Comparison of ENCODE assay signal across 23 mouse cellular contexts in genomic region chr19:34206760-34207440, GRCm38 (mm10). TPM values are rescaled to one million over a fixed set of nuclear protein-coding genes. Genes with fewer than 3 reads are reported as not detected.
A peak's percentile ranks its signal among the peaks of the same experiment; 100 is the strongest.
DNase-seq lines count a peak whose midpoint lies in the region; ATAC-seq and TF ChIP-seq lines count a peak whose summit lies in the region.
"Had no signal": no experiment of that assay in that cellular context is flagged by ENCODE, and none has a peak within 500 bp of the region (broad histone marks: within the 10 kb centered on the region; RNA-seq: fewer than 3 reads in every experiment).

No protein-coding gene starts in this region.

- no peaks in the 10 kb centered on the region for H3K36me3 ChIP-seq in heart, embryonic 12.5 days
- no peaks in the 10 kb centered on the region for H3K36me3 ChIP-seq in lung, postnatal 0 days (ENCODE audit: insufficient read depth, low read length)
- H3K36me3 ChIP-seq: kidney, embryonic 15.5 days; midbrain, embryonic 12.5 days; neural tube, embryonic 13.5 days had no signal

- peak; percentile 38 to 39 for DNase-seq in heart, postnatal 10 days
- peak; percentile 24 for DNase-seq in lung, postnatal 0 days (ENCODE audit: low spot score)
- DNase-seq in lung, postnatal 4 days, result no peak
- DNase-seq in NIH3T3 (ENCODE audit: low read depth), result peak; percentile 92
- peak; percentile 40 for DNase-seq in lung, postnatal 10 days
- no peak for DNase-seq in thymus, postnatal 0 days (ENCODE audit: low spot score)
- no peak for DNase-seq in right cerebral cortex, postnatal 25 days
- DNase-seq: adrenal gland, postnatal 14 days; cerebellum, adult 11-12 months; right cerebral cortex, adult 18-20 months; thymus, postnatal 14 days had no signal

- H3K4me1 ChIP-seq in heart, embryonic 12.5 days (replicated peaks), result 0 out of 2 replicates have a peak, but pooled peaks cover 3% of the 10 kb centered on the region
- peaks cover 4% of the 10 kb centered on the region; the same call in 1 of the 2 replicates for H3K4me1 ChIP-seq in lung, postnatal 0 days (ENCODE audit: insufficient read depth, low read depth, low read length)
- H3K4me1 ChIP-seq: forebrain, embryonic 13.5 days; midbrain, embryonic 12.5 days; neural tube, embryonic 13.5 days had no signal

- H3K4me2 ChIP-seq in heart, embryonic 12.5 days, result no peak overlapping the region
- H3K4me2 ChIP-seq in lung, postnatal 0 days (replicated peaks; ENCODE audit: low read depth, low read length), result no peak overlapping the region
- H3K4me2 ChIP-seq: forebrain, embryonic 13.5 days; kidney, embryonic 15.5 days; liver, embryonic 11.5 days; midbrain, embryonic 12.5 days; neural tube, embryonic 13.5 days had no signal

- TF ChIP-seq EP300 in lung, postnatal 0 days (IDR thresholded peaks at IDR 0.05), result no peak

- H3K9ac ChIP-seq in heart, embryonic 12.5 days, result no peak overlapping the region
- H3K9ac ChIP-seq in lung, postnatal 0 days (replicated peaks; ENCODE audit: low read depth), result no peak overlapping the region
- H3K9ac ChIP-seq: forebrain, embryonic 13.5 days; kidney, embryonic 15.5 days; midbrain, embryonic 12.5 days; neural tube, embryonic 13.5 days had no signal

- H3K27me3 ChIP-seq in heart, embryonic 12.5 days (replicated peaks), result no peaks in the 10 kb centered on the region
- no peaks in the 10 kb centered on the region for H3K27me3 ChIP-seq in lung, postnatal 0 days (replicated peaks; ENCODE audit: insufficient read depth, low read length)
- H3K27me3 ChIP-seq: forebrain, embryonic 13.5 days; kidney, embryonic 15.5 days; midbrain, embryonic 12.5 days; neural tube, embryonic 13.5 days had no signal

- H3K4me3 ChIP-seq in heart, embryonic 12.5 days, result no peak overlapping the region
- H3K4me3 ChIP-seq in lung, postnatal 0 days (ENCODE audit: low read depth, low read length), result no peak overlapping the region
- H3K4me3 ChIP-seq: forebrain, embryonic 13.5 days; kidney, embryonic 15.5 days; midbrain, embryonic 12.5 days; neural tube, embryonic 13.5 days had no signal

- ATAC-seq in heart, embryonic 12.5 days (ENCODE audit: insufficient number of reproducible peaks, low FRiP score), result no peak
- ATAC-seq in lung, postnatal 0 days, result no peak
- ATAC-seq: activated CD4-positive, CD25-positive, alpha-beta regulatory T cell, adult 4 months; forebrain, embryonic 13.5 days; hindbrain, embryonic 16.5 days; intestine, embryonic 16.5 days had no signal

- TF ChIP-seq CTCF in lung, postnatal 0 days (IDR thresholded peaks at IDR 0.05), result no peak

- H3K9me3 ChIP-seq in heart, embryonic 12.5 days (replicated peaks), result no peaks in the 10 kb centered on the region
- no peaks in the 10 kb centered on the region for H3K9me3 ChIP-seq in lung, postnatal 0 days (ENCODE audit: low read length)
- H3K9me3 ChIP-seq: forebrain, embryonic 13.5 days; kidney, embryonic 15.5 days; midbrain, embryonic 12.5 days; neural tube, embryonic 13.5 days had no signal

- WGBS in heart, embryonic 12.5 days, result 79% methylated on average over 8 of the region's 8 CpGs
- 56% methylated on average over 8 of the region's 8 CpGs for WGBS in lung, postnatal 0 days

- no peak overlapping the region for H3K27ac ChIP-seq in heart, embryonic 12.5 days (ENCODE audit: poor library complexity, severe bottlenecking)
- no peak overlapping the region for H3K27ac ChIP-seq in lung, postnatal 0 days (ENCODE audit: low read length)
- H3K27ac ChIP-seq: forebrain, embryonic 13.5 days; kidney, embryonic 15.5 days; midbrain, embryonic 12.5 days; neural tube, embryonic 13.5 days had no signal

- intact Hi-C loops in heart, postnatal 10 days (cut with DNase I), result no loop called here

RNA-seq across cellular contexts. Expression of gene Stambpl1, which starts 14.9 kb away (rescaled TPM):
- 1 to 10 TPM; 4.9 to 6.9 TPM for total RNA-seq in heart, postnatal 10 days (2021)
- 5.2 and 6.9 TPM in 2 replicates for polyA plus RNA-seq in heart, embryonic 12.5 days (2016; fragmentation: Nextera tagmentation; extraction: Ambion mirVana)
- 7.5 and 9.7 TPM in 2 replicates for polyA plus RNA-seq in lung, postnatal 0 days (2015; fragmentation: Nextera tagmentation; extraction: Ambion mirVana)
- polyA plus RNA-seq in thymus, postnatal 0 days (2015; fragmentation: Nextera tagmentation; extraction: Ambion mirVana), result 48.2 and 54.7 TPM in 2 replicates

RNA-seq across cellular contexts. Expression of gene Ankrd22, which starts 41.0 kb away (rescaled TPM):
- not detected for total RNA-seq in heart, postnatal 10 days (2021)
- polyA plus RNA-seq in heart, embryonic 12.5 days (2016; fragmentation: Nextera tagmentation; extraction: Ambion mirVana), result not detected in 2 replicates
- polyA plus RNA-seq in lung, postnatal 0 days (2015; fragmentation: Nextera tagmentation; extraction: Ambion mirVana), result 0.05 and 0.14 TPM in 2 replicates
- polyA plus RNA-seq in thymus, postnatal 0 days (2015; fragmentation: Nextera tagmentation; extraction: Ambion mirVana), result 4.0 and 4.7 TPM in 2 replicates
- total RNA-seq: adrenal gland, postnatal 14 days had no signal
- polyA plus RNA-seq: activated CD4-positive, CD25-positive, alpha-beta regulatory T cell, adult 4 months; forebrain, embryonic 13.5 days; hindbrain, embryonic 16.5 days; limb, embryonic 11.5 days; liver, embryonic 11.5 days; midbrain, embryonic 12.5 days; neural tube, embryonic 13.5 days; small intestine, adult 2 months had no signal

RNA-seq across cellular contexts. Expression of gene Acta2, which starts 48.5 kb away (rescaled TPM):
- total RNA-seq in heart, postnatal 10 days (2021), result 100 to 1,000 TPM; 522 to 615 TPM
- polyA plus RNA-seq in heart, embryonic 12.5 days (2016; fragmentation: Nextera tagmentation; extraction: Ambion mirVana), result 1,019 and 1,096 TPM in 2 replicates
- 265 and 293 TPM in 2 replicates for polyA plus RNA-seq in lung, postnatal 0 days (2015; fragmentation: Nextera tagmentation; extraction: Ambion mirVana)
- polyA plus RNA-seq in thymus, postnatal 0 days (2015; fragmentation: Nextera tagmentation; extraction: Ambion mirVana), result 19.2 and 36.5 TPM in 2 replicates
- total RNA-seq: hematopoietic stem cell, adult 5-6 weeks had no signal

Comparison
In these comparisons a context has a peak if more than half of its experiments do, and no peak if none do; other contexts are left out.
1. DNase-seq: peak in heart, postnatal 10 days (2 of 2), lung, postnatal 0 days (single experiment), NIH3T3 (single experiment) and lung, postnatal 10 days (single experiment); none in lung, postnatal 4 days (0 of 2), thymus, postnatal 0 days (single experiment) and right cerebral cortex, postnatal 25 days (single experiment).